Mouse (Mus musculus) lung, postnatal 0 days (tissue): Measurements from ENCODE around the gene Aup1. TPM values are rescaled to one million over a fixed set of nuclear protein-coding genes. Genes with fewer than 3 reads are reported as not detected.

Source experiments
- ATAC-seq: fragments of 200-750 bp; cut with Nextera tagmentation; 2 replicates; pipeline ENCODE4 v1.8.0; 2017; ENCODE audit warnings: moderate library complexity
- DNase-seq: peaks from one replicate; pipeline ENCODE4 v3.0.0-alpha.2; 2016; ENCODE audit warnings: low spot score
- H3K27ac ChIP-seq: fragments of 300-500 bp; sonication (generic); 2 replicates; pipeline ENCODE4 v1.5.1; 2014; ENCODE audit warnings: antibody characterized with exemption, mild to moderate bottlenecking, low read length, mixed read lengths
- H3K27me3 ChIP-seq: fragments of 300-500 bp; sonication (generic); replicated peaks from 2 replicates; pipeline ENCODE4 v1.6.1; 2014; ENCODE audit warnings: low read length, mixed read lengths; ENCODE audit not compliant: insufficient read depth
- H3K36me3 ChIP-seq: fragments of 300-500 bp; sonication (generic); 2 replicates; pipeline ENCODE4 v1.6.1; 2014; ENCODE audit warnings: low read length, mixed read lengths; ENCODE audit not compliant: insufficient read depth
- H3K4me1 ChIP-seq: fragments of 300-500 bp; sonication (generic); 2 replicates; pipeline ENCODE4 v1.6.1; 2014; ENCODE audit warnings: antibody characterized with exemption, low read depth, low read length, mixed read lengths; ENCODE audit not compliant: insufficient read depth
- H3K4me2 ChIP-seq: fragments of 300-500 bp; sonication (generic); replicated peaks from 2 replicates; pipeline ENCODE4 v1.6.1; 2014; ENCODE audit warnings: low read depth, mild to moderate bottlenecking, low read length, moderate library complexity, mixed read lengths
- H3K4me3 ChIP-seq: fragments of 300-500 bp; sonication (generic); 2 replicates; pipeline ENCODE4 v1.5.1; 2014; ENCODE audit warnings: low read depth, low read length
- H3K9ac ChIP-seq: fragments of 300-500 bp; sonication (generic); replicated peaks from 2 replicates; pipeline ENCODE4 v1.6.1; 2014; ENCODE audit warnings: low read depth, mild to moderate bottlenecking
- H3K9me3 ChIP-seq: fragments of 300-500 bp; sonication (generic); 2 replicates; pipeline ENCODE4 v1.6.1; 2016; ENCODE audit warnings: low read length, mixed read lengths
- CTCF ChIP-seq: IDR thresholded peaks from 2 replicates; pipeline ENCODE4 v1.5.1; 2016; ENCODE audit warnings: antibody characterized with exemption, mild to moderate bottlenecking
- EP300 ChIP-seq: IDR thresholded peaks from 2 replicates; pipeline ENCODE4 v1.6.1; 2016; ENCODE audit warnings: antibody characterized with exemption, mild to moderate bottlenecking, control low read depth
- WGBS: fragments of 180-500 bp; shearing (Covaris S2); extraction: QIAGEN DNeasy Blood & Tissue Kit; methylation state at CpG from one replicate; pipeline ENCODE4 v1.1.7; 2014; 5-methylcytosine and 5-hydroxymethylcytosine counted together
- polyA plus RNA-seq: library from polyadenylated mRNA; unstranded; fragments of >200 nt; fragmentation: Nextera tagmentation; extraction: Ambion mirVana; gene quantifications from 2 replicates; pipeline ENCODE4 v1.2.1, GENCODE M21; 2015

The Aup1 gene
- polyA plus RNA-seq: 201 and 205 TPM in 2 replicates

GRCm38 (mm10) chr6:83054074-83054851, at the start of gene Aup1:
TSS of gene Aup1 (plus strand) at chr6:83054521.
- peaks cover 19% of the 10 kb centered on the region for H3K4me1 ChIP-seq
- H3K4me2 ChIP-seq: peak within 1 kb of the TSS; percentile 99
- no peak for TF ChIP-seq CTCF
- TF ChIP-seq EP300: peak; percentile 73
- H3K9me3 ChIP-seq: no peaks in the 10 kb centered on the region
- DNase-seq (peak; percentile 98), ATAC-seq (peak; percentile 97)
- under 1% methylated on average over 52 of the region's 64 CpGs for WGBS
- H3K36me3 ChIP-seq: 0 out of 2 replicates have a peak, but pooled peaks cover 8% of the 10 kb centered on the region
- peak within 1 kb of the TSS; percentile 91 for H3K9ac ChIP-seq
- peak within 1 kb of the TSS; percentile 74 for H3K4me3 ChIP-seq
- peak within 1 kb of the TSS; percentile 93 for H3K27ac ChIP-seq
- no peaks in the 10 kb centered on the region for H3K27me3 ChIP-seq

GRCm38 (mm10) chr6:83004872-83005271, 49.4 kb upstream of the Aup1 start:
- H3K4me3 ChIP-seq: no peak overlapping the region
- H3K4me1 ChIP-seq: peaks cover 4% of the 10 kb centered on the region; the same call in 1 of the 2 replicates
- TF ChIP-seq EP300: no peak
- no peak; the same call in 1 of the 2 replicates for TF ChIP-seq CTCF
- peak; percentile 84 for DNase-seq
- 37% methylated on average over 7 of the region's 7 CpGs for WGBS
- no peaks in the 10 kb centered on the region for H3K27me3 ChIP-seq
- no peaks in the 10 kb centered on the region for H3K36me3 ChIP-seq
- no peak overlapping the region for H3K27ac ChIP-seq
- H3K9ac ChIP-seq: no peak overlapping the region
- no peaks in the 10 kb centered on the region for H3K9me3 ChIP-seq
- no peak overlapping the region for H3K4me2 ChIP-seq
- ATAC-seq: peak; percentile 76

- peaks cover 4% of the 10 kb centered on the region; the same call in 1 of the 2 replicates for H3K4me1 ChIP-seq
- H3K9ac ChIP-seq: no peak overlapping the region
- TF ChIP-seq CTCF: no peak
- TF ChIP-seq EP300: no peak
- ATAC-seq: no peak
- DNase-seq: no peak
- 75% methylated on average over 10 of the region's 10 CpGs for WGBS
- no peaks in the 10 kb centered on the region for H3K27me3 ChIP-seq
- no peak overlapping the region for H3K4me3 ChIP-seq
- H3K27ac ChIP-seq: no peak overlapping the region
- H3K4me2 ChIP-seq: no peak overlapping the region
- no peaks in the 10 kb centered on the region for H3K9me3 ChIP-seq
- H3K36me3 ChIP-seq: no peaks in the 10 kb centered on the region
Measured at GRCm38 (mm10) chr6:83005444-83006011, 48.8 kb upstream of the Aup1 start.

GRCm38 (mm10) chr6:83006114-83006513, 48.2 kb upstream of the Aup1 start:
- Histone ChIP-seq H3K9ac (no peak overlapping the region), H3K36me3 (no peaks in the 10 kb centered on the region), H3K27me3 (no peaks in the 10 kb centered on the region), H3K4me1 (peaks cover 4% of the 10 kb centered on the region; the same call in 1 of the 2 replicates), H3K4me2 (no peak overlapping the region), H3K4me3 (no peak overlapping the region), H3K27ac (no peak overlapping the region), H3K9me3 (no peaks in the 10 kb centered on the region)
- DNase-seq: no peak
- TF ChIP-seq CTCF (no peak), EP300 (no peak)
- no peak for ATAC-seq
- WGBS: 82% methylated on average over 6 of the region's 6 CpGs

- H3K4me1 ChIP-seq: peaks cover 4% of the 10 kb centered on the region; the same call in 1 of the 2 replicates
- TF ChIP-seq EP300 (peak; percentile 83), CTCF (no peak)
- no peak overlapping the region for H3K27ac ChIP-seq
- no peaks in the 10 kb centered on the region for H3K27me3 ChIP-seq
- no peak overlapping the region for H3K9ac ChIP-seq
- 19% methylated on average over 3 of the region's 3 CpGs for WGBS
- H3K4me3 ChIP-seq: no peak overlapping the region
- no peaks in the 10 kb centered on the region for H3K9me3 ChIP-seq
- no peaks in the 10 kb centered on the region for H3K36me3 ChIP-seq
- ATAC-seq: peak; percentile 66
- DNase-seq: peak; percentile 64
- H3K4me2 ChIP-seq: no peak overlapping the region
Measured at GRCm38 (mm10) chr6:83008659-83009058, 45.7 kb upstream of the Aup1 start.

GRCm38 (mm10) chr6:83010010-83010409, 44.3 kb upstream of the Aup1 start:
- 0 out of 2 replicates have a peak, but pooled peaks have one; percentile 25 for ATAC-seq
- H3K4me2 ChIP-seq: no peak overlapping the region

More at GRCm38 (mm10) chr6:83010010-83010409, 44.3 kb upstream of the Aup1 start:
- H3K4me1 ChIP-seq: peaks cover 4% of the 10 kb centered on the region; the same call in 1 of the 2 replicates
- no peak overlapping the region for H3K27ac ChIP-seq
- H3K4me3 ChIP-seq: no peak overlapping the region
- H3K27me3 ChIP-seq: no peaks in the 10 kb centered on the region
- no peak overlapping the region for H3K9ac ChIP-seq
- DNase-seq: peak; percentile 28
- H3K36me3 ChIP-seq: no peaks in the 10 kb centered on the region
- TF ChIP-seq EP300 (no peak), CTCF (no peak)
- 25% methylated on average over 7 of the region's 7 CpGs for WGBS
- no peaks in the 10 kb centered on the region for H3K9me3 ChIP-seq
